Mouse (Mus musculus) heart, postnatal 0 days (tissue): ENCODE results near the gene Lzic. TPM values are rescaled to one million over a fixed set of nuclear protein-coding genes. Genes with fewer than 3 reads are reported as not detected.

Source experiments
- ATAC-seq: fragments of 200-750 bp; cut with Nextera tagmentation; 2 replicates; pipeline ENCODE4 v1.8.0; 2017; ENCODE audit warnings: low read depth, moderate number of reproducible peaks, moderate library complexity; ENCODE audit not compliant: insufficient read depth
- DNase-seq: peaks from one replicate; pipeline ENCODE4 v3.0.0-alpha.2; 2016; ENCODE audit warnings: low spot score
- H3K27ac ChIP-seq: fragments of 300-500 bp; sonication (generic); 2 replicates; pipeline ENCODE4 v1.5.1; 2014; ENCODE audit warnings: low read depth, mild to moderate bottlenecking
- H3K27me3 ChIP-seq: fragments of 300-500 bp; sonication (generic); 2 replicates; pipeline ENCODE4 v1.6.1; 2014; ENCODE audit warnings: low read length, mixed read lengths; ENCODE audit not compliant: control insufficient read depth, insufficient read depth
- H3K36me3 ChIP-seq: fragments of 300-500 bp; sonication (generic); replicated peaks from 2 replicates; pipeline ENCODE4 v1.6.1; 2014; ENCODE audit warnings: low read length, mixed read lengths; ENCODE audit not compliant: control insufficient read depth, insufficient read depth
- H3K4me1 ChIP-seq: fragments of 300-500 bp; sonication (generic); 2 replicates; pipeline ENCODE4 v1.6.1; 2014; ENCODE audit warnings: antibody characterized with exemption; ENCODE audit not compliant: control insufficient read depth, insufficient read depth
- H3K4me2 ChIP-seq: fragments of 300-500 bp; sonication (generic); 2 replicates; pipeline ENCODE4 v1.6.1; 2014; ENCODE audit warnings: low read depth, mild to moderate bottlenecking, low read length, moderate library complexity
- H3K4me3 ChIP-seq: fragments of 300-500 bp; sonication (generic); 2 replicates; pipeline ENCODE4 v1.5.1; 2014; ENCODE audit warnings: low read depth, low read length
- H3K9ac ChIP-seq: fragments of 300-500 bp; sonication (generic); replicated peaks from 2 replicates; pipeline ENCODE4 v1.6.1; 2014; ENCODE audit warnings: low read depth, low read length, mixed read lengths
- H3K9me3 ChIP-seq: fragments of 300-500 bp; sonication (generic); replicated peaks from 2 replicates; pipeline ENCODE4 v1.6.1; 2016; ENCODE audit warnings: low read length; ENCODE audit not compliant: control insufficient read depth
- CTCF ChIP-seq: IDR thresholded peaks from 2 replicates; pipeline ENCODE4 v1.5.1; 2016; ENCODE audit warnings: antibody characterized with exemption, control low read depth, low read depth
- EP300 ChIP-seq: IDR thresholded peaks from 2 replicates; pipeline ENCODE4 v1.6.1; 2016; ENCODE audit warnings: antibody characterized with exemption, low read depth
- WGBS: fragments of 180-500 bp; shearing (Covaris S2); extraction: QIAGEN DNeasy Blood & Tissue Kit; methylation state at CpG from one replicate; pipeline ENCODE4 v1.1.7; 2014; 5-methylcytosine and 5-hydroxymethylcytosine counted together
- polyA plus RNA-seq: library from polyadenylated mRNA; unstranded; fragments of >200 nt; fragmentation: Nextera tagmentation; extraction: Ambion mirVana; gene quantifications from 2 replicates; pipeline ENCODE4 v1.2.1, GENCODE M21; 2015
- total RNA-seq: library from RNA; depleted of rRNA; stranded (reverse); fragments of >200 nt; gene quantifications from 2 replicates; pipeline ENCODE4 v1.2.3, GENCODE M21; 2014; ENCODE audit warnings: low replicate concordance

The Lzic gene
- total and polyA plus RNA-seq, 2 experiments from 2014 or later = 27.2 to 33.7 TPM

DNA sequence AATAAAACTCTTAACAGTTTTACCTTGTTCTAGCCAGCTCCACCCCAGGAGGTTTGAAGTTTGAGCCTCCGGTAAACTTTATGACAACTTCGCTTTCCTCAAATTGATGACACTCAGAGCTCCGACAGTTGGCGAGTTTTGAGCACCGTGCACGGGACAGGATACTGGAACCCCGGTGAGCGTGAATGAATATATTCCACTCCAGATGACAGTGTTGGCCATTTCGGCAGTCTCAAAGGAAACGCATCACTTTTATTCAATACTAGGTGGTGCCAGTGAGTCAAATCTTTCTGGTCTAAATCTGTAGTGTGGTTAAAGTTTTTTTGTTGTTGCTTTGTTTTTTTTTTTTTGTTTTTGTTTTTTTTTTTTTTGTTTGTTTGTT, 787 bp downstream of the Lzic start:
- Histone ChIP-seq H3K27ac (peak overlapping the region; percentile 88), H3K9me3 (no peaks in the 10 kb centered on the region), H3K9ac (peak overlapping the region; percentile 76), H3K4me3 (peak overlapping the region; percentile 77), H3K36me3 (peaks cover 37% of the 10 kb centered on the region), H3K4me1 (peaks cover 14% of the 10 kb centered on the region), H3K27me3 (no peaks in the 10 kb centered on the region), H3K4me2 (peak overlapping the region; percentile 84)
- WGBS = under 1% methylated on average over 10 of the region's 10 CpGs
- TF ChIP-seq EP300 (no peak), CTCF (peak; percentile 40)
- no peak for ATAC-seq
- DNase-seq = peak; percentile 63

DNA sequence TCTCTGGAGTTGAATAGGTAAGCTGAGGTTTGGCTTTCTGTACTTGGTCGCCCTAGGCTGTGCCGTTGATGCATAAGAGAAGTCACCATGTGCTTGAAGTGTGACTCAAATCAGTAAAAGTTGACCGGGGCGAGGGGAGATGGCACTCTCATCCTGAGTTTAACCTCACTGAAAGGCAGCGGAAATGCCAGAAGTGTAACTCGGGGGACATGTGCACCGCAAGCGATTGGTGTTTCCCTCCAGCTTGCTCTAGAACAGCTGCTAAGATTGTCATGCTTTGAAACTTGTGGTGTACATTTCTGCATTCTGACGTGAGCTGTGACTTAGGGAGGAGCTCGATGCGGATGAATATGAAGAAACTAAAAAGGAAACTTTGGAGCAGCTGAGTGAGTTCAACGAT, 2.7 kb downstream of the Lzic start:
- no peak for DNase-seq
- TF ChIP-seq EP300 (no peak), CTCF (no peak)
- Histone ChIP-seq H3K9me3 (no peaks in the 10 kb centered on the region), H3K27ac (no peak overlapping the region), H3K4me3 (no peak overlapping the region), H3K36me3 (peaks cover 53% of the 10 kb centered on the region), H3K4me1 (peaks cover 14% of the 10 kb centered on the region), H3K27me3 (no peaks in the 10 kb centered on the region), H3K4me2 (no peak overlapping the region), H3K9ac (no peak overlapping the region)
- 92% methylated on average over 12 of the region's 12 CpGs for WGBS
- no peak for ATAC-seq

GRCm38 (mm10) chr4:149489415-149490240, 4.6 kb downstream of the Lzic start:
- Histone ChIP-seq H3K27me3 (no peaks in the 10 kb centered on the region), H3K9me3 (no peaks in the 10 kb centered on the region), H3K4me2 (no peak overlapping the region), H3K4me1 (peaks cover 6% of the 10 kb centered on the region), H3K4me3 (no peak overlapping the region), H3K9ac (no peak overlapping the region), H3K36me3 (peaks cover 71% of the 10 kb centered on the region), H3K27ac (peak overlapping the region; percentile 38; the same call in 1 of the 2 replicates)
- WGBS = 82% methylated on average over 14 of the region's 14 CpGs
- ATAC-seq = peak; percentile 57
- DNase-seq = peak; percentile 41
- TF ChIP-seq EP300 (no peak), CTCF (no peak)

- H3K36me3 ChIP-seq = peaks cover 85% of the 10 kb centered on the region
- no peak overlapping the region for H3K4me3 ChIP-seq
- H3K4me2 ChIP-seq = no peak overlapping the region
- H3K9ac ChIP-seq = no peak overlapping the region
- H3K4me1 ChIP-seq = peaks cover 4% of the 10 kb centered on the region; the same call in 1 of the 2 replicates
- 100% methylated on average over 3 of the region's 3 CpGs for WGBS
- no peaks in the 10 kb centered on the region for H3K9me3 ChIP-seq
- TF ChIP-seq CTCF (no peak), EP300 (no peak)
- ATAC-seq (no peak), DNase-seq (no peak)
- H3K27me3 ChIP-seq = no peaks in the 10 kb centered on the region
- no peak overlapping the region for H3K27ac ChIP-seq
Measured at GRCm38 (mm10) chr4:149491151-149491550, 6.1 kb downstream of the Lzic start.

GRCm38 (mm10) chr4:149496612-149497011, 11.6 kb downstream of the Lzic start:
- ATAC-seq (no peak), DNase-seq (no peak)
- Histone ChIP-seq H3K27ac (no peak overlapping the region), H3K36me3 (peaks cover 77% of the 10 kb centered on the region), H3K9ac (no peak overlapping the region), H3K27me3 (no peaks in the 10 kb centered on the region), H3K4me2 (no peak overlapping the region), H3K9me3 (no peaks in the 10 kb centered on the region), H3K4me3 (no peak overlapping the region), H3K4me1 (no peaks in the 10 kb centered on the region)
- TF ChIP-seq CTCF (no peak), EP300 (no peak)
- 88% methylated on average over 2 of the region's 2 CpGs for WGBS
